Mouse (Mus musculus) midbrain, postnatal 0 days (tissue): Measurements from ENCODE around the gene Sf3a3. TPM values are rescaled to one million over a fixed set of nuclear protein-coding genes. Genes with fewer than 3 reads are reported as not detected.
"Not testable (repeated sequence)": the region's sequence is repeated elsewhere in the genome, so short reads cannot be mapped to it uniquely, and the experiment has no call there.

ENCODE experiments used
- ATAC-seq: fragments of 200-750 bp; cut with Nextera tagmentation; 2 replicates; pipeline ENCODE4 v1.8.0; 2017; ENCODE audit warnings: moderate number of reproducible peaks, mild to moderate bottlenecking, moderate TSS enrichment, moderate library complexity; ENCODE audit not compliant: low FRiP score
- DNase-seq: peaks from one replicate; pipeline ENCODE4 v3.0.0-alpha.2; 2015; ENCODE audit warnings: low spot score
- H3K27ac ChIP-seq: fragments of 300-500 bp; sonication (generic); 2 replicates; pipeline ENCODE4 v1.5.1; 2014; ENCODE audit warnings: low read depth, mild to moderate bottlenecking, low read length, mixed read lengths
- H3K27me3 ChIP-seq: fragments of 300-500 bp; sonication (generic); 2 replicates; pipeline ENCODE4 v1.6.1; 2014; ENCODE audit warnings: low read length, control low read depth, mixed read lengths; ENCODE audit not compliant: insufficient read depth
- H3K36me3 ChIP-seq: fragments of 300-500 bp; sonication (generic); 2 replicates; pipeline ENCODE4 v1.6.1; 2014; ENCODE audit warnings: low read length, control low read depth, mixed read lengths; ENCODE audit not compliant: insufficient read depth
- H3K4me1 ChIP-seq: fragments of 300-500 bp; sonication (generic); 2 replicates; pipeline ENCODE4 v1.6.1; 2014; ENCODE audit warnings: mild to moderate bottlenecking, control low read depth, antibody characterized with exemption, low read length, mixed read lengths; ENCODE audit not compliant: insufficient read depth
- H3K4me2 ChIP-seq: fragments of 300-500 bp; sonication (generic); 2 replicates; pipeline ENCODE4 v1.6.1; 2014; ENCODE audit warnings: low read depth, mild to moderate bottlenecking, low read length, mixed read lengths; ENCODE audit not compliant: poor library complexity, severe bottlenecking
- H3K4me3 ChIP-seq: fragments of 300-500 bp; sonication (generic); 2 replicates; pipeline ENCODE4 v1.5.1; 2014; ENCODE audit warnings: low read depth, mild to moderate bottlenecking, low read length, moderate library complexity
- H3K9ac ChIP-seq: fragments of 300-500 bp; sonication (generic); replicated peaks from 2 replicates; pipeline ENCODE4 v1.6.1; 2014; ENCODE audit warnings: mild to moderate bottlenecking, low read length, moderate library complexity, mixed read lengths; ENCODE audit not compliant: poor library complexity, severe bottlenecking
- H3K9me3 ChIP-seq: fragments of 300-500 bp; sonication (generic); 2 replicates; pipeline ENCODE4 v1.6.1; 2016; ENCODE audit warnings: low read length, control low read depth
- CTCF ChIP-seq: IDR thresholded peaks from 2 replicates; pipeline ENCODE4 v1.5.1; 2016; ENCODE audit warnings: antibody characterized with exemption, mild to moderate bottlenecking
- WGBS: fragments of 180-500 bp; shearing (Covaris S2); extraction: QIAGEN DNeasy Blood & Tissue Kit; methylation state at CpG from one replicate; pipeline ENCODE4 v1.1.7; 2014; 5-methylcytosine and 5-hydroxymethylcytosine counted together
- polyA plus RNA-seq: library from polyadenylated mRNA; unstranded; fragments of >200 nt; fragmentation: Nextera tagmentation; extraction: Ambion mirVana; gene quantifications from 2 replicates; pipeline ENCODE4 v1.2.1, GENCODE M21; 2015
- total RNA-seq: library from RNA; depleted of rRNA; stranded (reverse); fragments of >200 nt; gene quantifications from 2 replicates; pipeline ENCODE4 v1.2.3, GENCODE M21; 2014

Gene Sf3a3
- total and polyA plus RNA-seq, 2 experiments from 2014 or later = 32.8 to 75.9 TPM

- Histone ChIP-seq H3K27me3 (no peaks in the 10 kb centered on the region), H3K4me2 (no peak overlapping the region), H3K9me3 (no peaks in the 10 kb centered on the region), H3K36me3 (no peaks in the 10 kb centered on the region), H3K4me1 (0 out of 2 replicates have a peak, but pooled peaks cover 3% of the 10 kb centered on the region), H3K27ac (no peak overlapping the region), H3K9ac (no peak overlapping the region), H3K4me3 (no peak overlapping the region)
- ATAC-seq = no peak
- no peak for TF ChIP-seq CTCF
- WGBS = 87% methylated on average over 23 of the region's 23 CpGs
- DNase-seq = no peak
Measured at GRCm38 (mm10) chr4:124705661-124706269, 8.8 kb upstream of the Sf3a3 start.

- not testable (repeated sequence) for H3K9ac ChIP-seq, DNase-seq
Measured at GRCm38 (mm10) chr4:124707381-124708199, 7.0 kb upstream of the Sf3a3 start.

GRCm38 (mm10) chr4:124708200-124708517 lies 6.4 kb upstream of the Sf3a3 start:
- H3K4me1 ChIP-seq, H3K36me3 ChIP-seq, H3K9ac ChIP-seq, ATAC-seq, H3K27ac ChIP-seq, H3K9me3 ChIP-seq, H3K4me3 ChIP-seq, DNase-seq, H3K27me3 ChIP-seq: not testable (repeated sequence)
- peak overlapping the region; percentile 50; the same call in 1 of the 2 replicates for H3K4me2 ChIP-seq
- 28% methylated on average over 1 of the region's 1 CpGs for WGBS

More at GRCm38 (mm10) chr4:124707381-124708199, 7.0 kb upstream of the Sf3a3 start:
- not testable (repeated sequence) for ATAC-seq, H3K4me2 ChIP-seq, H3K4me1 ChIP-seq, H3K4me3 ChIP-seq, H3K36me3 ChIP-seq, H3K9me3 ChIP-seq, H3K27me3 ChIP-seq, H3K27ac ChIP-seq
- WGBS = 89% methylated on average over 25 of the region's 25 CpGs

GRCm38 (mm10) chr4:124708518-124709477 lies 5.8 kb upstream of the Sf3a3 start:
- peak overlapping the region; percentile 31 for H3K4me3 ChIP-seq
- ATAC-seq (peak; percentile 31; the same call in 1 of the 2 replicates), DNase-seq (peak; percentile 64)
- H3K4me2 ChIP-seq = peak overlapping the region; percentile 50
- no peaks in the 10 kb centered on the region for H3K27me3 ChIP-seq
- H3K36me3 ChIP-seq = no peaks in the 10 kb centered on the region
- H3K9me3 ChIP-seq = no peaks in the 10 kb centered on the region
- peak; percentile 16; the same call in 1 of the 2 replicates for TF ChIP-seq CTCF
- peak overlapping the region; percentile 44; the same call in 1 of the 2 replicates for H3K9ac ChIP-seq
- H3K4me1 ChIP-seq = 0 out of 2 replicates have a peak, but pooled peaks cover 3% of the 10 kb centered on the region
- no peak overlapping the region; the same call in 1 of the 2 replicates for H3K27ac ChIP-seq
- 3% methylated on average over 41 of the region's 41 CpGs for WGBS

- H3K4me2 ChIP-seq = peak overlapping the region; percentile 32; the same call in 1 of the 2 replicates
- DNase-seq (no peak), ATAC-seq (no peak)
- no peak overlapping the region for H3K27ac ChIP-seq
- TF ChIP-seq CTCF = no peak
- no peak overlapping the region for H3K4me3 ChIP-seq
- no peaks in the 10 kb centered on the region for H3K27me3 ChIP-seq
- H3K9ac ChIP-seq = no peak overlapping the region
- WGBS = 3% methylated on average over 18 of the region's 18 CpGs
- H3K4me1 ChIP-seq = 0 out of 2 replicates have a peak, but pooled peaks cover 3% of the 10 kb centered on the region
- H3K9me3 ChIP-seq = no peaks in the 10 kb centered on the region
- H3K36me3 ChIP-seq = no peaks in the 10 kb centered on the region
Measured at GRCm38 (mm10) chr4:124709961-124710446, 4.6 kb upstream of the Sf3a3 start.
